In the genomic region with DNA sequence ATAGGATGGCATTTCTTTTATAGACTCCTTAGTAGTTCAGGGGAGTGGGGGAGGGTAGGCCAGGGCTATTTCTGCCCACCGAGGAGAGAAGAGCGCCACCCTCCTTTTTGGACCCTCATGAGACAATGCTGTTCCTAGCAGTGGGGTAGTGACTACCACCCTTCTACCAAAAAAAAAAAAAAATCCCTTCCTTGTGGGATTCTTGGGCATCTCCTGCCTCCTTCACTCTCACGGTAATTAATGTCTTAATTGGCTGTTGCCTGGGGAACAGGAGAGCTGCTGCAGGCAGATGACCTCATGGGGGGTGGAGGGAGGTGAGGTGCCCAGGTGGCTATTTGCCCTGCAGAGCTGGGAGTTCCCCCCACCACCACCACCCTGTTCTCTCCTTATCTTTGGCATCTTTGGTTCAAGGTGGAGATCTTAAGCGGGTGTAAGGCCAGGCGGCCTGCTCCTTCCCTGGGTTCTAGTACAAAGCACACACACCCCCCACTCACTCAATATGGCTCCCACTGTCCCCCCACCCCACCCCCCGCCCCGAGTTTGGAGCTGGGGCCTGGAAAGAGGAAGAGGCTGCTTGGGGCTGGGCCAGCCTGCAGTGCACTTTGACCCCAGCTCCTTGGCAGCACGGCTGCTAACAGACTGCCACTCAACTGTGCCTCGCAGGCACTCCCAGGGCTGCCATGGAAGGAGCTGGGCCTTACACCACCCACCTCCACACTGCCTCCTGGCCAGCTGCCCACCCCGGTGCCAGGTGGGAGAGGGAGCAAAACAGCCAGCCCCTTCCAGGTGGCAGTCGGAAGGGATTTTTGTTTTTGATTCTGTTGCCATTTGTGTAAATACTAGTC, we compare ENCODE assay signal across 12 mouse cellular contexts. TPM values are rescaled to one million over a fixed set of nuclear protein-coding genes. Genes with fewer than 3 reads are reported as not detected.
DNase-seq lines count a peak whose midpoint lies in the region; ATAC-seq and TF ChIP-seq lines count a peak whose summit lies in the region.
"Had no signal": no experiment of that assay in that cellular context is flagged by ENCODE, and none has a peak within 500 bp of the region (broad histone marks: within the 10 kb centered on the region; RNA-seq: fewer than 3 reads in every experiment).

No protein-coding gene starts in this region.

- no peak overlapping the region for H3K4me3 ChIP-seq in midbrain, embryonic 14.5 days (replicated peaks; ENCODE audit: low read depth, low read length)
- H3K4me3 ChIP-seq in midbrain, embryonic 15.5 days = no peak overlapping the region
- no peak overlapping the region for H3K4me3 ChIP-seq in kidney, embryonic 15.5 days (replicated peaks)
- no peak overlapping the region for H3K4me3 ChIP-seq in stomach, postnatal 0 days (ENCODE audit: low read depth, low read length)
- H3K4me3 ChIP-seq in left cerebral cortex, adult 2 months = no peak overlapping the region

- no peak for TF ChIP-seq CTCF in stomach, postnatal 0 days (IDR thresholded peaks at IDR 0.05; ENCODE audit: low read depth)
- no peak for TF ChIP-seq CTCF in left cerebral cortex, adult 2 months (IDR thresholded peaks at IDR 0.05)

- no peak overlapping the region for H3K27ac ChIP-seq in midbrain, embryonic 14.5 days (replicated peaks; ENCODE audit: low read depth, low read length)
- H3K27ac ChIP-seq in midbrain, embryonic 15.5 days = no peak overlapping the region
- H3K27ac ChIP-seq in kidney, embryonic 15.5 days = 0 out of 2 replicates have a peak overlapping the region, but pooled peaks have one; percentile 18
- no peak overlapping the region; the same call in 1 of the 2 replicates for H3K27ac ChIP-seq in stomach, postnatal 0 days (replicated peaks)
- no peak overlapping the region for H3K27ac ChIP-seq in left cerebral cortex, adult 2 months

- H3K9me3 ChIP-seq in midbrain, embryonic 14.5 days (ENCODE audit: control insufficient read depth, low read length) = no peaks in the 10 kb centered on the region
- H3K9me3 ChIP-seq in midbrain, embryonic 15.5 days = no peaks in the 10 kb centered on the region
- H3K9me3 ChIP-seq in kidney, embryonic 15.5 days (replicated peaks) = no peaks in the 10 kb centered on the region
- H3K9me3 ChIP-seq in stomach, postnatal 0 days (ENCODE audit: control insufficient read depth, low read length) = no peaks in the 10 kb centered on the region

- 53% methylated on average over 11 of the region's 11 CpGs for WGBS in midbrain, embryonic 14.5 days
- 52% methylated on average over 11 of the region's 11 CpGs for WGBS in midbrain, embryonic 15.5 days
- WGBS in kidney, embryonic 15.5 days = 52% methylated on average over 10 of the region's 11 CpGs
- WGBS in stomach, postnatal 0 days = 40% methylated on average over 10 of the region's 11 CpGs

- intact Hi-C loops in left cerebral cortex, adult 2 months (cut with DNase I) = no loop called here

- H3K36me3 ChIP-seq in midbrain, embryonic 14.5 days (ENCODE audit: control insufficient read depth, insufficient read depth, low read length) = peaks cover 14% of the 10 kb centered on the region
- no peaks in the 10 kb centered on the region for H3K36me3 ChIP-seq in midbrain, embryonic 15.5 days (replicated peaks)
- peaks cover 41% of the 10 kb centered on the region for H3K36me3 ChIP-seq in kidney, embryonic 15.5 days
- 0 out of 2 replicates have a peak, but pooled peaks cover 2% of the 10 kb centered on the region for H3K36me3 ChIP-seq in stomach, postnatal 0 days (ENCODE audit: control insufficient read depth, insufficient read depth, low read length)

- no peak overlapping the region for H3K9ac ChIP-seq in midbrain, embryonic 14.5 days (replicated peaks; ENCODE audit: low read length)
- H3K9ac ChIP-seq in midbrain, embryonic 15.5 days = no peak overlapping the region
- no peak overlapping the region for H3K9ac ChIP-seq in kidney, embryonic 15.5 days
- no peak overlapping the region for H3K9ac ChIP-seq in stomach, postnatal 0 days (ENCODE audit: low read length)

- H3K4me2 ChIP-seq in midbrain, embryonic 14.5 days (ENCODE audit: low read length) = no peak overlapping the region
- no peak overlapping the region for H3K4me2 ChIP-seq in midbrain, embryonic 15.5 days
- no peak overlapping the region for H3K4me2 ChIP-seq in kidney, embryonic 15.5 days
- H3K4me2 ChIP-seq in stomach, postnatal 0 days (replicated peaks; ENCODE audit: low read depth) = no peak overlapping the region

- DNase-seq in cerebellum, postnatal 10 days = peak; percentile 70 to 79
- DNase-seq in cerebellum, adult 9-10 months = no peak
- DNase-seq in midbrain, embryonic 14.5 days = no peak
- peak; percentile 53 for DNase-seq in stomach, postnatal 0 days (ENCODE audit: low spot score)
- no peak for DNase-seq in left cerebral cortex, adult 2 months (ENCODE audit: extremely low spot score in 1 of 2, low spot score in 2 of 2)
- no peak for DNase-seq in natural killer cell, adult 2 months (ENCODE audit: low spot score in 2 of 2)
- DNase-seq: gastrocnemius, postnatal 10 days; heart, postnatal 14 days; lung, postnatal 10 days had no signal

- H3K4me1 ChIP-seq in midbrain, embryonic 14.5 days (ENCODE audit: control insufficient read depth, insufficient read depth, low read length) = peaks cover 11% of the 10 kb centered on the region; the same call in 1 of the 2 replicates
- H3K4me1 ChIP-seq in midbrain, embryonic 15.5 days = peaks cover 12% of the 10 kb centered on the region; the same call in 1 of the 2 replicates
- H3K4me1 ChIP-seq in kidney, embryonic 15.5 days = peaks cover 48% of the 10 kb centered on the region
- no peaks in the 10 kb centered on the region for H3K4me1 ChIP-seq in stomach, postnatal 0 days (replicated peaks; ENCODE audit: control insufficient read depth, insufficient read depth)

- H3K27me3 ChIP-seq in midbrain, embryonic 14.5 days (ENCODE audit: control insufficient read depth, insufficient read depth, low read length) = no peaks in the 10 kb centered on the region
- peaks cover 4% of the 10 kb centered on the region; the same call in 1 of the 2 replicates for H3K27me3 ChIP-seq in midbrain, embryonic 15.5 days (replicated peaks)
- peaks cover 11% of the 10 kb centered on the region; the same call in 1 of the 2 replicates for H3K27me3 ChIP-seq in kidney, embryonic 15.5 days
- no peaks in the 10 kb centered on the region for H3K27me3 ChIP-seq in stomach, postnatal 0 days (ENCODE audit: control insufficient read depth, insufficient read depth, low read length)
- H3K27me3 ChIP-seq: Patski had no signal

- no peak for TF ChIP-seq EP300 in stomach, postnatal 0 days (optimal IDR thresholded peaks at IDR 0.05)

- 0 out of 2 replicates have a peak, but pooled peaks have one; percentile 2 for ATAC-seq in midbrain, embryonic 14.5 days (ENCODE audit: low FRiP score, low TSS enrichment)
- ATAC-seq in midbrain, embryonic 15.5 days (replicated peaks) = no peak
- no peak for ATAC-seq in kidney, embryonic 15.5 days (replicated peaks; ENCODE audit: low FRiP score)
- ATAC-seq in stomach, postnatal 0 days (ENCODE audit: low FRiP score, low TSS enrichment) = 0 out of 2 replicates have a peak, but pooled peaks have one; percentile 24
- ATAC-seq: Patski had no signal

RNA-seq across cellular contexts. Expression of a gene that starts 12.4 kb away (rescaled TPM):
- polyA plus RNA-seq in midbrain, embryonic 14.5 days (2014; fragmentation: Nextera tagmentation; extraction: Ambion mirVana) = 13.9 and 20.0 TPM in 2 replicates
- polyA plus RNA-seq in midbrain, embryonic 15.5 days (2015; fragmentation: Nextera tagmentation; extraction: Ambion mirVana) = 25.6 and 31.9 TPM in 2 replicates
- polyA plus RNA-seq in kidney, embryonic 15.5 days (2015; fragmentation: Nextera tagmentation; extraction: Ambion mirVana) = 62.1 and 69.5 TPM in 2 replicates
- polyA plus RNA-seq in stomach, postnatal 0 days (2015; fragmentation: Nextera tagmentation; extraction: Ambion mirVana) = 18.3 and 19.3 TPM in 2 replicates
- total RNA-seq in left cerebral cortex, adult 2 months (2021) = 10 to 100 TPM; 17.3 to 23.2 TPM

Comparison
In these comparisons a context has a peak if more than half of its experiments do, and no peak if none do; other contexts are left out.
1. DNase-seq: peak in cerebellum, postnatal 10 days (2 of 2) and stomach, postnatal 0 days (single experiment); none in cerebellum, adult 9-10 months (single experiment), midbrain, embryonic 14.5 days (single experiment), left cerebral cortex, adult 2 months (0 of 2) and natural killer cell, adult 2 months (0 of 2).
2. ATAC-seq: peak in midbrain, embryonic 14.5 days (single experiment) and stomach, postnatal 0 days (single experiment); none in midbrain, embryonic 15.5 days (single experiment) and kidney, embryonic 15.5 days (single experiment).